Mouse (Mus musculus): ENCODE measurements around the gene Trmt1.

DNA sequence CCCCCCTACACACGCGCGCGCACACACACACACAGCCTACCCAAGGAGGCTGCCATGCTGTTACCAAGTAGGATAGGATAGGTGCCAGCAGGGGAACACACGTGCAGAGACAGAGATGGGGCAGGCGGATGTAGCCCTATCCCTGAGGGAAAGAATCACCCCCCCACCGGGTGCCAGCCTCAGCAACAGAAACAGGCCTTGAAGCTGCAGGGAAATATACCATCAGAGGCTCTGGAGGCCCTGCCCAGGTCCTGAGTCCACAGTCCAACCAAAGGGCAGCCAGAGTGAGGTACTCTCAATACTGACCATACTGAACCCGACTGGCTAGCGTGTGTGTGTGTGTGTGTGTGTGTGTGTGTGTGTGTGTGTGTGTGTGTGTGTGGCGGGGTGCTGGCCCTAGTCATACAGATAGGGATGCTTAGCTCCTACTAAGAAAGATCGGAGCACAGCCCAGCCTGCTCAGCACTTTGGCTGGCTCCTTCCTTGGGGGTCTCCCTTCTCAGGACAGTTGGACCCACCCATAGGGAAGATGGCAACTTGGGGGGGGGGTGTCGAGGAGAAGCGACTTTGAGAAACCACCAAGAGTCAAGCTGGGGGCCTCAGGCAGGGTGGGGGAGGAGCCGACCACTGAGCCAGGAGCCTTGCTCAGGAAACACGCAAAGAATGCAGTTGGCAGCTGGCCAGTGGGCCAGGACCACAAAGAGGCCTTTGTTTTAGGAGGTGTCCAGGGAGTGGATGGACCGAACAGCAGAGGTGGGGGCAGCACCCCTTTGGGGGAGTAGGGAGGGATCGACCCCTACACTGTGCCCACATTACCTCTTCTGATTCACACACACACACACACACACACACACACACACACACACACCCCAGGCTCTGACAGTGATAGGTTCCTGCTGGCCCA is 57.7 kb downstream of the Trmt1 start:
- TF ChIP-seq POLR2A (IDR thresholded peaks at IDR 0.05; ENCODE audit: extremely low read depth, insufficient read depth, low read length) (no peak), CTCF (IDR thresholded peaks at IDR 0.05; ENCODE audit: extremely low read depth, insufficient read depth, low read length) (no peak)
